Comparison of ENCODE assay signal across 8 mouse cellular contexts in genomic region chr4:82859131-82860125, GRCm38 (mm10). TPM values are rescaled to one million over a fixed set of nuclear protein-coding genes. Genes with fewer than 3 reads are reported as not detected.
DNase-seq lines count a peak whose midpoint lies in the region; ATAC-seq and TF ChIP-seq lines count a peak whose summit lies in the region.

TSS of gene Zdhhc21 (minus strand) at chr4:82859958.

- DNase-seq in CD4-positive helper T cell, adult 2 months (ENCODE audit: low read depth, low spot score) = peak; percentile 82
- DNase-seq in brain, adult 2 months (ENCODE audit: low read depth, low spot score) = peak; percentile 93
- DNase-seq in forebrain, embryonic 11.5 days (ENCODE audit: low spot score) = peak; percentile 83
- DNase-seq in kidney, postnatal 36 days = peak; percentile 79 to 90
- peak; percentile 92 for DNase-seq in stomach, postnatal 0 days (ENCODE audit: low spot score)

- H3K9ac ChIP-seq in forebrain, embryonic 11.5 days (ENCODE audit: low read length) = peak within 1 kb of the TSS; percentile 91
- peak within 1 kb of the TSS; percentile 91 for H3K9ac ChIP-seq in heart, embryonic 16.5 days (ENCODE audit: low read length)
- peak within 1 kb of the TSS; percentile 71 for H3K9ac ChIP-seq in liver, embryonic 16.5 days (ENCODE audit: low read depth, low read length)
- peak within 1 kb of the TSS; percentile 91 for H3K9ac ChIP-seq in neural tube, embryonic 12.5 days
- peak within 1 kb of the TSS; percentile 90 for H3K9ac ChIP-seq in stomach, postnatal 0 days (ENCODE audit: low read length)

- under 1% methylated on average over 67 of the region's 82 CpGs for WGBS in forebrain, embryonic 11.5 days
- WGBS in heart, embryonic 16.5 days = under 1% methylated on average over 53 of the region's 82 CpGs
- WGBS in liver, embryonic 16.5 days (ENCODE audit: insufficient replicate concordance) = 1% methylated on average over 66 of the region's 82 CpGs
- WGBS in neural tube, embryonic 12.5 days = under 1% methylated on average over 79 of the region's 82 CpGs
- WGBS in stomach, postnatal 0 days = under 1% methylated on average over 71 of the region's 82 CpGs

- peak within 1 kb of the TSS; percentile 58; the same call in 1 of the 2 replicates for H3K27ac ChIP-seq in forebrain, embryonic 11.5 days (ENCODE audit: low read depth, low read length)
- H3K27ac ChIP-seq in heart, embryonic 16.5 days (ENCODE audit: low read length) = peak within 1 kb of the TSS; percentile 67
- peak within 1 kb of the TSS; percentile 19; the same call in 1 of the 2 replicates for H3K27ac ChIP-seq in liver, embryonic 16.5 days (ENCODE audit: low read length)
- peak within 1 kb of the TSS; percentile 77 for H3K27ac ChIP-seq in neural tube, embryonic 12.5 days
- peak within 1 kb of the TSS; percentile 90 for H3K27ac ChIP-seq in stomach, postnatal 0 days (replicated peaks)

- H3K27me3 ChIP-seq in forebrain, embryonic 11.5 days (ENCODE audit: control insufficient read depth, insufficient read depth, low read length) = no peaks in the 10 kb centered on the region
- no peaks in the 10 kb centered on the region for H3K27me3 ChIP-seq in heart, embryonic 16.5 days (ENCODE audit: control insufficient read depth, insufficient read depth, low read length)
- no peaks in the 10 kb centered on the region for H3K27me3 ChIP-seq in liver, embryonic 16.5 days (ENCODE audit: control insufficient read depth, insufficient read depth, low read depth, low read length)
- no peaks in the 10 kb centered on the region for H3K27me3 ChIP-seq in neural tube, embryonic 12.5 days (replicated peaks)
- no peaks in the 10 kb centered on the region for H3K27me3 ChIP-seq in stomach, postnatal 0 days (ENCODE audit: control insufficient read depth, insufficient read depth, low read length)

- no peaks in the 10 kb centered on the region for H3K9me3 ChIP-seq in forebrain, embryonic 11.5 days (ENCODE audit: control insufficient read depth, low read length)
- no peaks in the 10 kb centered on the region for H3K9me3 ChIP-seq in heart, embryonic 16.5 days (replicated peaks; ENCODE audit: control insufficient read depth, low read length)
- H3K9me3 ChIP-seq in liver, embryonic 16.5 days (replicated peaks; ENCODE audit: control insufficient read depth, low read length) = no peaks in the 10 kb centered on the region
- no peaks in the 10 kb centered on the region for H3K9me3 ChIP-seq in neural tube, embryonic 12.5 days
- no peaks in the 10 kb centered on the region for H3K9me3 ChIP-seq in stomach, postnatal 0 days (ENCODE audit: control insufficient read depth, low read length)

- TF ChIP-seq CTCF in stomach, postnatal 0 days (IDR thresholded peaks at IDR 0.05; ENCODE audit: low read depth) = no peak

- TF ChIP-seq EP300 in stomach, postnatal 0 days (optimal IDR thresholded peaks at IDR 0.05) = no peak

- no peaks in the 10 kb centered on the region for H3K36me3 ChIP-seq in forebrain, embryonic 11.5 days (ENCODE audit: control insufficient read depth, insufficient read depth, low read length)
- H3K36me3 ChIP-seq in heart, embryonic 16.5 days (ENCODE audit: control insufficient read depth, insufficient read depth) = no peaks in the 10 kb centered on the region
- H3K36me3 ChIP-seq in liver, embryonic 16.5 days (ENCODE audit: control insufficient read depth, insufficient read depth) = no peaks in the 10 kb centered on the region
- H3K36me3 ChIP-seq in neural tube, embryonic 12.5 days = no peaks in the 10 kb centered on the region
- H3K36me3 ChIP-seq in stomach, postnatal 0 days (ENCODE audit: control insufficient read depth, insufficient read depth, low read length) = no peaks in the 10 kb centered on the region

- peak within 1 kb of the TSS; percentile 84 for H3K4me3 ChIP-seq in forebrain, embryonic 11.5 days (ENCODE audit: low read depth, low read length)
- peak within 1 kb of the TSS; percentile 92 for H3K4me3 ChIP-seq in heart, embryonic 16.5 days (ENCODE audit: low read length)
- peak within 1 kb of the TSS; percentile 73 for H3K4me3 ChIP-seq in liver, embryonic 16.5 days (ENCODE audit: low read depth, low read length)
- H3K4me3 ChIP-seq in neural tube, embryonic 12.5 days = peak within 1 kb of the TSS; percentile 74
- peak within 1 kb of the TSS; percentile 86 for H3K4me3 ChIP-seq in stomach, postnatal 0 days (ENCODE audit: low read depth, low read length)

- H3K4me2 ChIP-seq in forebrain, embryonic 11.5 days (ENCODE audit: low read depth, low read length, severe bottlenecking) = peak within 1 kb of the TSS; percentile 84
- H3K4me2 ChIP-seq in heart, embryonic 16.5 days (ENCODE audit: low read depth, low read length) = peak within 1 kb of the TSS; percentile 71
- peak within 1 kb of the TSS; percentile 74 for H3K4me2 ChIP-seq in liver, embryonic 16.5 days (ENCODE audit: low read depth, low read length)
- peak within 1 kb of the TSS; percentile 81 for H3K4me2 ChIP-seq in neural tube, embryonic 12.5 days (replicated peaks)
- peak within 1 kb of the TSS; percentile 79 for H3K4me2 ChIP-seq in stomach, postnatal 0 days (replicated peaks; ENCODE audit: low read depth)

- peaks cover 5% of the 10 kb centered on the region; the same call in 1 of the 2 replicates for H3K4me1 ChIP-seq in forebrain, embryonic 11.5 days (replicated peaks; ENCODE audit: control insufficient read depth, insufficient read depth, low read length)
- peaks cover 13% of the 10 kb centered on the region for H3K4me1 ChIP-seq in heart, embryonic 16.5 days (ENCODE audit: control insufficient read depth, insufficient read depth, low read length)
- no peaks in the 10 kb centered on the region; the same call in 1 of the 2 replicates for H3K4me1 ChIP-seq in liver, embryonic 16.5 days (ENCODE audit: control insufficient read depth, low read depth, low read length)
- peaks cover 6% of the 10 kb centered on the region; the same call in 1 of the 2 replicates for H3K4me1 ChIP-seq in neural tube, embryonic 12.5 days
- H3K4me1 ChIP-seq in stomach, postnatal 0 days (replicated peaks; ENCODE audit: control insufficient read depth, insufficient read depth) = 0 out of 2 replicates have a peak, but pooled peaks cover 3% of the 10 kb centered on the region

- peak; percentile 91 for ATAC-seq in forebrain, embryonic 11.5 days (replicated peaks; ENCODE audit: low FRiP score)
- ATAC-seq in heart, embryonic 16.5 days (replicated peaks; ENCODE audit: extremely low read depth, insufficient read depth, low FRiP score) = peak; percentile 83
- peak; percentile 89 for ATAC-seq in liver, embryonic 16.5 days (ENCODE audit: low read depth)
- peak; percentile 92 for ATAC-seq in neural tube, embryonic 12.5 days (ENCODE audit: low FRiP score, low read depth)
- ATAC-seq in stomach, postnatal 0 days (ENCODE audit: low FRiP score, low TSS enrichment) = peak; percentile 99

RNA-seq across cellular contexts. Expression of gene Zdhhc21, which starts in this region (rescaled TPM):
- 14.2 and 15.6 TPM in 2 replicates for polyA plus RNA-seq in forebrain, embryonic 11.5 days (2014; fragmentation: Nextera tagmentation; extraction: Ambion mirVana)
- polyA plus RNA-seq in heart, embryonic 16.5 days (2015; fragmentation: Nextera tagmentation; extraction: Ambion mirVana) = 11.0 and 11.3 TPM in 2 replicates
- polyA plus RNA-seq in liver, embryonic 16.5 days (2015; fragmentation: Nextera tagmentation; extraction: Ambion mirVana) = 3.1 and 3.4 TPM in 2 replicates
- 14.4 and 17.2 TPM in 2 replicates for polyA plus RNA-seq in neural tube, embryonic 12.5 days (2016; fragmentation: Nextera tagmentation; extraction: Ambion mirVana)
- polyA plus RNA-seq in stomach, postnatal 0 days (2015; fragmentation: Nextera tagmentation; extraction: Ambion mirVana) = 9.9 and 10.4 TPM in 2 replicates

Comparison
In these comparisons a context has a peak if more than half of its experiments do, and no peak if none do; other contexts are left out.
1. Peak in every context shown above with its lines: DNase-seq, ATAC-seq, H3K4me3 ChIP-seq and H3K27ac ChIP-seq.
2. H3K27ac ChIP-seq: peak in every context shown above with its lines; median percentile 90 in stomach, postnatal 0 days; 77 in neural tube, embryonic 12.5 days; 67 in heart, embryonic 16.5 days; 58 in forebrain, embryonic 11.5 days; 19 in liver, embryonic 16.5 days.